Mouse (Mus musculus) heart, embryonic 11.5 days (tissue): ENCODE measurements at regions not wholly inside any gene's neighbourhood (a gene's known extent, or its start where the extent isn't known, plus 50 kb on each side); places are given as distances from the start of the nearest gene placed in this dataset.

Experiments
- ATAC-seq: fragments of 200-750 bp; cut with Nextera tagmentation; replicated peaks from 2 replicates; pipeline ENCODE4 v1.8.0; 2017; ENCODE audit warnings: moderate library complexity; ENCODE audit not compliant: insufficient number of reproducible peaks, low FRiP score, low TSS enrichment
- H3K27ac ChIP-seq: fragments of 300-500 bp; sonication (generic); 2 replicates; pipeline ENCODE4 v1.5.1; 2014; ENCODE audit warnings: mild to moderate bottlenecking, low read depth, low read length
- H3K27me3 ChIP-seq: fragments of 300-500 bp; sonication (generic); 2 replicates; pipeline ENCODE4 v1.6.1; 2014; ENCODE audit warnings: mild to moderate bottlenecking, low read length, mixed read lengths; ENCODE audit not compliant: control insufficient read depth, insufficient read depth
- H3K36me3 ChIP-seq: fragments of 300-500 bp; sonication (generic); 2 replicates; pipeline ENCODE4 v1.6.1; 2014; ENCODE audit warnings: mild to moderate bottlenecking, low read length, moderate library complexity, mixed read lengths; ENCODE audit not compliant: control insufficient read depth, insufficient read depth
- H3K4me1 ChIP-seq: fragments of 300-500 bp; sonication (generic); 2 replicates; pipeline ENCODE4 v1.6.1; 2014; ENCODE audit warnings: low read length; ENCODE audit not compliant: control insufficient read depth, insufficient read depth
- H3K4me2 ChIP-seq: fragments of 300-500 bp; sonication (generic); 2 replicates; pipeline ENCODE4 v1.6.1; 2014; ENCODE audit warnings: mild to moderate bottlenecking, moderate library complexity
- H3K4me3 ChIP-seq: fragments of 300-500 bp; sonication (generic); 2 replicates; pipeline ENCODE4 v1.5.1; 2014; ENCODE audit warnings: low read depth, low read length
- H3K9ac ChIP-seq: fragments of 300-500 bp; sonication (generic); 2 replicates; pipeline ENCODE4 v1.6.1; 2014; ENCODE audit warnings: mild to moderate bottlenecking, low read depth, low read length, moderate library complexity
- H3K9me3 ChIP-seq: fragments of 300-500 bp; sonication (generic); replicated peaks from 2 replicates; pipeline ENCODE4 v1.6.1; 2016; ENCODE audit warnings: low read length; ENCODE audit not compliant: control insufficient read depth
- WGBS: fragments of 180-500 bp; shearing (Covaris S2); extraction: QIAGEN DNeasy Blood & Tissue Kit; methylation state at CpG from one replicate; pipeline ENCODE4 v1.1.7; 2014; ENCODE audit not compliant: insufficient replicate concordance; 5-methylcytosine and 5-hydroxymethylcytosine counted together

- H3K4me2 ChIP-seq = no peak overlapping the region
- no peaks in the 10 kb centered on the region for H3K36me3 ChIP-seq
- 0 out of 2 replicates have a peak, but pooled peaks cover 3% of the 10 kb centered on the region for H3K9me3 ChIP-seq
- ATAC-seq = no peak
- WGBS = 75% methylated on average over 9 of the region's 9 CpGs
- H3K9ac ChIP-seq = no peak overlapping the region
- H3K4me3 ChIP-seq = no peak overlapping the region
- H3K27me3 ChIP-seq = peaks cover 18% of the 10 kb centered on the region
- no peak overlapping the region for H3K27ac ChIP-seq
- H3K4me1 ChIP-seq = peaks cover 23% of the 10 kb centered on the region
Observed at GRCm38 (mm10) chr17:45871067-45871466, 137.4 kb upstream of the 1600014C23Rik start.

- no peaks in the 10 kb centered on the region for H3K36me3 ChIP-seq
- no peak overlapping the region for H3K9ac ChIP-seq
- peaks cover 10% of the 10 kb centered on the region; the same call in 1 of the 2 replicates for H3K27me3 ChIP-seq
- no peak overlapping the region for H3K4me2 ChIP-seq
- H3K4me1 ChIP-seq = peaks cover 32% of the 10 kb centered on the region
- ATAC-seq = no peak
- 52% methylated on average over 17 of the region's 17 CpGs for WGBS
- no peak overlapping the region for H3K4me3 ChIP-seq
- no peak overlapping the region for H3K27ac ChIP-seq
- H3K9me3 ChIP-seq = 0 out of 2 replicates have a peak, but pooled peaks cover 3% of the 10 kb centered on the region
Observed at GRCm38 (mm10) chr17:45869014-45869968, 135.6 kb upstream of the 1600014C23Rik start.

GRCm38 (mm10) chr17:45868539-45868938, 134.9 kb upstream of the 1600014C23Rik start:
- no peak overlapping the region for H3K27ac ChIP-seq
- H3K9ac ChIP-seq = no peak overlapping the region
- H3K4me3 ChIP-seq = no peak overlapping the region
- no peak for ATAC-seq
- H3K4me1 ChIP-seq = peaks cover 31% of the 10 kb centered on the region
- peaks cover 7% of the 10 kb centered on the region; the same call in 1 of the 2 replicates for H3K27me3 ChIP-seq
- H3K9me3 ChIP-seq = 0 out of 2 replicates have a peak, but pooled peaks cover 3% of the 10 kb centered on the region
- no peaks in the 10 kb centered on the region for H3K36me3 ChIP-seq
- 87% methylated on average over 4 of the region's 4 CpGs for WGBS
- H3K4me2 ChIP-seq = no peak overlapping the region

- no peaks in the 10 kb centered on the region for H3K36me3 ChIP-seq
- ATAC-seq = no peak
- H3K4me3 ChIP-seq = no peak overlapping the region
- H3K4me2 ChIP-seq = no peak overlapping the region
- H3K27me3 ChIP-seq = peaks cover 4% of the 10 kb centered on the region; the same call in 1 of the 2 replicates
- WGBS = 63% methylated on average over 5 of the region's 5 CpGs
- no peak overlapping the region for H3K9ac ChIP-seq
- H3K4me1 ChIP-seq = peaks cover 28% of the 10 kb centered on the region
- H3K9me3 ChIP-seq = 0 out of 2 replicates have a peak, but pooled peaks cover 3% of the 10 kb centered on the region
- no peak overlapping the region for H3K27ac ChIP-seq
Observed at GRCm38 (mm10) chr17:45867727-45868126, 134.1 kb upstream of the 1600014C23Rik start.

- Histone ChIP-seq H3K9ac (no peak overlapping the region), H3K9me3 (0 out of 2 replicates have a peak, but pooled peaks cover 3% of the 10 kb centered on the region), H3K27ac (no peak overlapping the region), H3K27me3 (peaks cover 4% of the 10 kb centered on the region; the same call in 1 of the 2 replicates), H3K4me3 (no peak overlapping the region), H3K4me2 (no peak overlapping the region), H3K4me1 (peaks cover 28% of the 10 kb centered on the region), H3K36me3 (no peaks in the 10 kb centered on the region)
- 54% methylated on average over 15 of the region's 15 CpGs for WGBS
- ATAC-seq = no peak
Observed at GRCm38 (mm10) chr17:45866876-45867652, 133.4 kb upstream of the 1600014C23Rik start.

GRCm38 (mm10) chr17:45866346-45866745, 132.7 kb upstream of the 1600014C23Rik start:
- H3K4me2 ChIP-seq = no peak overlapping the region
- no peak for ATAC-seq
- no peaks in the 10 kb centered on the region for H3K36me3 ChIP-seq
- H3K27ac ChIP-seq = no peak overlapping the region
- WGBS = 11% methylated on average over 10 of the region's 10 CpGs
- H3K4me3 ChIP-seq = no peak overlapping the region
- no peak overlapping the region for H3K9ac ChIP-seq
- H3K4me1 ChIP-seq = peaks cover 28% of the 10 kb centered on the region
- H3K9me3 ChIP-seq = 0 out of 2 replicates have a peak, but pooled peaks cover 3% of the 10 kb centered on the region
- H3K27me3 ChIP-seq = no peaks in the 10 kb centered on the region

- 0 out of 2 replicates have a peak, but pooled peaks cover 3% of the 10 kb centered on the region for H3K9me3 ChIP-seq
- no peak overlapping the region for H3K4me2 ChIP-seq
- ATAC-seq = no peak
- no peaks in the 10 kb centered on the region for H3K36me3 ChIP-seq
- WGBS = 37% methylated on average over 6 of the region's 6 CpGs
- peaks cover 28% of the 10 kb centered on the region for H3K4me1 ChIP-seq
- H3K4me3 ChIP-seq = no peak overlapping the region
- H3K27me3 ChIP-seq = no peaks in the 10 kb centered on the region
- no peak overlapping the region for H3K9ac ChIP-seq
- no peak overlapping the region for H3K27ac ChIP-seq
Observed at GRCm38 (mm10) chr17:45865944-45866343, 132.3 kb upstream of the 1600014C23Rik start.

- H3K4me3 ChIP-seq = no peak overlapping the region
- H3K9ac ChIP-seq = no peak overlapping the region
- no peak overlapping the region for H3K27ac ChIP-seq
- no peaks in the 10 kb centered on the region for H3K36me3 ChIP-seq
- H3K4me1 ChIP-seq = peaks cover 25% of the 10 kb centered on the region
- WGBS = 56% methylated on average over 10 of the region's 10 CpGs
- H3K27me3 ChIP-seq = no peaks in the 10 kb centered on the region
- ATAC-seq = no peak
- no peaks in the 10 kb centered on the region for H3K9me3 ChIP-seq
- H3K4me2 ChIP-seq = no peak overlapping the region
Observed at GRCm38 (mm10) chr17:45863471-45864205, 130.0 kb upstream of the 1600014C23Rik start.
